Mouse (Mus musculus) stomach, embryonic 14.5 days (tissue): ENCODE measurements around the gene Slc6a13. TPM values are rescaled to one million over a fixed set of nuclear protein-coding genes. Genes with fewer than 3 reads are reported as not detected.

Experiments
- ATAC-seq: fragments of 200-750 bp; cut with Nextera tagmentation; 2 replicates; pipeline ENCODE4 v1.8.0; 2017; ENCODE audit warnings: low read depth, moderate TSS enrichment; ENCODE audit not compliant: insufficient number of reproducible peaks, insufficient read depth, low FRiP score
- H3K27ac ChIP-seq: fragments of 300-500 bp; sonication (generic); 2 replicates; pipeline ENCODE4 v1.5.1; 2014; ENCODE audit warnings: mild to moderate bottlenecking, low read length, moderate library complexity, mixed read lengths
- H3K27me3 ChIP-seq: fragments of 300-500 bp; sonication (generic); 2 replicates; pipeline ENCODE4 v1.6.1; 2014; ENCODE audit warnings: low read length, control low read depth, mixed read lengths; ENCODE audit not compliant: control insufficient read depth, insufficient read depth
- H3K36me3 ChIP-seq: fragments of 300-500 bp; sonication (generic); 2 replicates; pipeline ENCODE4 v1.6.1; 2014; ENCODE audit warnings: mild to moderate bottlenecking, control low read depth, low read length, moderate library complexity, mixed read lengths; ENCODE audit not compliant: control insufficient read depth, insufficient read depth
- H3K4me1 ChIP-seq: fragments of 300-500 bp; sonication (generic); 2 replicates; pipeline ENCODE4 v1.6.1; 2014; ENCODE audit warnings: low read length, control low read depth, mixed read lengths; ENCODE audit not compliant: control insufficient read depth, insufficient read depth
- H3K4me2 ChIP-seq: fragments of 300-500 bp; sonication (generic); replicated peaks from 2 replicates; pipeline ENCODE4 v1.6.1; 2014; ENCODE audit warnings: low read depth, low read length, control low read depth
- H3K4me3 ChIP-seq: fragments of 300-500 bp; sonication (generic); 2 replicates; pipeline ENCODE4 v1.5.1; 2014; ENCODE audit warnings: low read depth, low read length, control low read depth
- H3K9ac ChIP-seq: fragments of 300-500 bp; sonication (generic); replicated peaks from 2 replicates; pipeline ENCODE4 v1.6.1; 2014; ENCODE audit warnings: low read depth, mild to moderate bottlenecking, control low read depth, low read length, moderate library complexity, mixed read lengths
- H3K9me3 ChIP-seq: fragments of 300-500 bp; sonication (generic); 2 replicates; pipeline ENCODE4 v1.6.1; 2016; ENCODE audit warnings: low read depth, low read length, control low read depth; ENCODE audit not compliant: control insufficient read depth
- WGBS: fragments of 180-500 bp; shearing (Covaris S2); extraction: QIAGEN DNeasy Blood & Tissue Kit; methylation state at CpG from one replicate; pipeline ENCODE4 v1.1.7; 2014; 5-methylcytosine and 5-hydroxymethylcytosine counted together
- polyA plus RNA-seq: library from polyadenylated mRNA; unstranded; fragments of >200 nt; fragmentation: Nextera tagmentation; extraction: Ambion mirVana; gene quantifications from 2 replicates; pipeline ENCODE4 v1.2.1, GENCODE M21; 2014

Slc6a13 gene
- polyA plus RNA-seq, 1 experiment from 2014 or later, result 1.9 TPM

- Histone ChIP-seq H3K4me2 (peak overlapping the region; percentile 55), H3K27me3 (no peaks in the 10 kb centered on the region), H3K36me3 (no peaks in the 10 kb centered on the region), H3K9ac (no peak overlapping the region), H3K27ac (peak overlapping the region; percentile 76; the same call in 1 of the 2 replicates), H3K9me3 (no peaks in the 10 kb centered on the region), H3K4me1 (no peaks in the 10 kb centered on the region), H3K4me3 (peak overlapping the region; percentile 34)
- 13% methylated on average over 17 of the region's 17 CpGs for WGBS
- peak; percentile 83 for ATAC-seq
Observed at GRCm38 (mm10) chr6:121272075-121272800, 27.8 kb upstream of the Slc6a13 start.

DNA sequence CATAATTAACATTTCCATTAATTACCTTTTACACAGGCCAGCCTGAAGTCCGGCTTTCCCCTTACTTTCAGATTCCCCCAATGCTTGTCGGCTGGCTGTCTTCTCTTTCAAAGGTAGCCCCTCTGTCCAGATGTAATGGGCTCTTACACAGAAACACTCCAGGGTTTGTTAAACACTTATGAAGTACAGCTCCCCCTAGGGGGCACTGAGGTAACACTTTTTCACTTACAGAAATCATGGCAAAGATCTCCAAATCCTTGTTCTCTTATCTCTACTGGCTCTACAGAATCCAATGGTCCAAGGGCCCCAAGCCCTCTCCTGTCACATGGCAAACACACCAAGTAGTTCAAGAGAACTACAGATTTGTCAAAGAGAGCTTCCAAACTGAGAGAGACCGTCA, 25.7 kb upstream of the Slc6a13 start:
- Histone ChIP-seq H3K27me3 (no peaks in the 10 kb centered on the region), H3K4me2 (no peak overlapping the region), H3K4me3 (no peak overlapping the region), H3K27ac (no peak overlapping the region), H3K4me1 (no peaks in the 10 kb centered on the region), H3K36me3 (no peaks in the 10 kb centered on the region), H3K9me3 (no peaks in the 10 kb centered on the region), H3K9ac (no peak overlapping the region)
- 84% methylated on average over 3 of the region's 3 CpGs for WGBS
- no peak for ATAC-seq

DNA sequence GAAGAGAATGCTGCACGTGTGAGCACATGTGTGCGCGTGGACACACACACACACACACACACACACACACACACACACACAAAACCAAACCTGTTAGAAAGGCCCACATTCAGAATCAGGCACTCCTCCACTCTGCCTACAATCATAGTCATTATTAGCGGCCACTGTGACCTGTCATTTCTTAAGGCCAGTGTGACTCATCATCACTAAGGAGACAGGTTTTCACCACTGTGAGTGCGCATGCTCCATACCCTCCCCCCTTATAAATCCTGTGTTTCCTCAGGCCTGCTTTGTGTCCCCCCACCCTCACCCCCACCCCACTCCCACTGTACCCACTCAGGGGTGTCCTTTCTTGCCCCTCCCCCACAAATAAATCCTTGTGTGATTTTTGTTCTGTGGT, 15.9 kb upstream of the Slc6a13 start:
- Histone ChIP-seq H3K4me3 (no peak overlapping the region), H3K4me1 (no peaks in the 10 kb centered on the region), H3K9ac (no peak overlapping the region), H3K9me3 (no peaks in the 10 kb centered on the region), H3K27ac (no peak overlapping the region), H3K27me3 (no peaks in the 10 kb centered on the region), H3K36me3 (no peaks in the 10 kb centered on the region), H3K4me2 (no peak overlapping the region)
- WGBS, result 83% methylated on average over 5 of the region's 5 CpGs
- no peak for ATAC-seq

GRCm38 (mm10) chr6:121299317-121299716, 710 bp upstream of the Slc6a13 start:
- Histone ChIP-seq H3K4me3 (no peak overlapping the region), H3K27ac (no peak overlapping the region), H3K9ac (no peak overlapping the region), H3K4me1 (peaks cover 8% of the 10 kb centered on the region; the same call in 1 of the 2 replicates), H3K27me3 (no peaks in the 10 kb centered on the region), H3K36me3 (no peaks in the 10 kb centered on the region), H3K4me2 (no peak overlapping the region; the same call in 1 of the 2 replicates), H3K9me3 (no peaks in the 10 kb centered on the region)
- no peak for ATAC-seq
- 49% methylated on average over 7 of the region's 7 CpGs for WGBS

- Histone ChIP-seq H3K4me2 (peak overlapping the region; percentile 32), H3K27ac (no peak overlapping the region), H3K4me1 (peaks cover 8% of the 10 kb centered on the region; the same call in 1 of the 2 replicates), H3K27me3 (no peaks in the 10 kb centered on the region), H3K36me3 (no peaks in the 10 kb centered on the region), H3K4me3 (no peak overlapping the region), H3K9ac (no peak overlapping the region), H3K9me3 (no peaks in the 10 kb centered on the region)
- peak; percentile 46; the same call in 1 of the 2 replicates for ATAC-seq
- whole genome bisulfite sequencing, result 33% methylated on average over 9 of the region's 9 CpGs
Observed at GRCm38 (mm10) chr6:121300504-121300903, 477 bp downstream of the Slc6a13 start.

GRCm38 (mm10) chr6:121303466-121304220, 3.6 kb downstream of the Slc6a13 start:
- no peaks in the 10 kb centered on the region for H3K9me3 ChIP-seq
- ATAC-seq, result no peak
- H3K27ac ChIP-seq, result no peak overlapping the region

DNA sequence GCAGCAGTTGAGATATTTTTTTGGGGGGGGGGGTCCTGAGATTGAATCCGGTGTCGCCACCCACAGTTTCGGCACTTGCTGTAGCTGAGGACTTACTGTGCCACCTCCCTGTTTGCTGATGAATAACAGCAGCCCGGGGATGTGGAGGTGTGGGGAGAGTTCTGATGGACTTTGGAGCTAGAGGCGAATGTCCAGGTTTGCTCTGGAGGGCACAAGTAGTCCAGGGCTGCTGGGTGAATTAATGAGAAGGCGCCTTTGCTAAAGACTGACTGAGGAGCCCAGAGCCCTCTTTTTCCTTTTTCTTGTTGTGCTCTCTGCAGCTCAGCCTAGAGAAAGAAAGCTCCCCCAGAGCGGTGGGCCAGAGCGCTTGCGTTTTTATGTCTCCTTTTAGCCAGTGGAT, 4.6 kb downstream of the Slc6a13 start:
- no peaks in the 10 kb centered on the region for H3K27me3 ChIP-seq
- no peak overlapping the region for H3K4me3 ChIP-seq
- no peak for ATAC-seq
- no peak overlapping the region for H3K27ac ChIP-seq
- H3K36me3 ChIP-seq, result no peaks in the 10 kb centered on the region
- no peaks in the 10 kb centered on the region for H3K9me3 ChIP-seq
- no peak overlapping the region for H3K9ac ChIP-seq
- peaks cover 8% of the 10 kb centered on the region; the same call in 1 of the 2 replicates for H3K4me1 ChIP-seq
- 78% methylated on average over 9 of the region's 9 CpGs for WGBS
- no peak overlapping the region for H3K4me2 ChIP-seq

More at GRCm38 (mm10) chr6:121303466-121304220, 3.6 kb downstream of the Slc6a13 start:
- no peak overlapping the region for H3K9ac ChIP-seq
- no peak overlapping the region for H3K4me2 ChIP-seq
- no peaks in the 10 kb centered on the region for H3K27me3 ChIP-seq
- 51% methylated on average over 10 of the region's 10 CpGs for WGBS
- H3K4me3 ChIP-seq, result no peak overlapping the region
- no peaks in the 10 kb centered on the region for H3K36me3 ChIP-seq
- peaks cover 8% of the 10 kb centered on the region; the same call in 1 of the 2 replicates for H3K4me1 ChIP-seq

- 89% methylated on average over 3 of the region's 3 CpGs for WGBS
- H3K27me3 ChIP-seq, result no peaks in the 10 kb centered on the region
- H3K9ac ChIP-seq, result no peak overlapping the region
- H3K4me2 ChIP-seq, result no peak overlapping the region
- no peak for ATAC-seq
- no peak overlapping the region for H3K4me3 ChIP-seq
- H3K9me3 ChIP-seq, result no peaks in the 10 kb centered on the region
- H3K36me3 ChIP-seq, result no peaks in the 10 kb centered on the region
- H3K4me1 ChIP-seq, result peaks cover 3% of the 10 kb centered on the region; the same call in 1 of the 2 replicates
- H3K27ac ChIP-seq, result no peak overlapping the region
Observed at GRCm38 (mm10) chr6:121305571-121305970, 5.5 kb downstream of the Slc6a13 start.
